Mouse (Mus musculus): ENCODE results near the gene Mmp9. TPM values are rescaled to one million over a fixed set of nuclear protein-coding genes. Genes with fewer than 3 reads are reported as not detected.

The Mmp9 gene
- polyA plus RNA-seq, 1 experiment from 2014 or later = 4.5 TPM

DNA sequence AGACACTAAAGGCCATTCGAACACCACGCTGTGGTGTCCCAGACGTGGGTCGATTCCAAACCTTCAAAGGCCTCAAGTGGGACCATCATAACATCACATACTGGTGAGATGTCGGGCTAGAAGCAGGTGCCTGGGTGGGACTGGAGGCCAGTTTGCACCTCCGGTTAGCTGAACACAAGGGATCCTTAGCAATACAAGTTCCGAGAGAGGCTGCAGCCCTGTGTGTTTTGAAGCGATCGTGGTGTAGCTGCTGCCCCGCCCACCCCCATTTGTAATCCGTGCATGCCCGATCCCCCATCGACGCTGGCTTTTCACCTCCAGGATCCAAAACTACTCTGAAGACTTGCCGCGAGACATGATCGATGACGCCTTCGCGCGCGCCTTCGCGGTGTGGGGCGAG lies 8.4 kb downstream of the Mmp9 start:
- Histone ChIP-seq H3K36me3 (ENCODE audit: insufficient read depth, low read length) (no peaks in the 10 kb centered on the region), H3K9me3 (ENCODE audit: low read length) (no peaks in the 10 kb centered on the region), H3K4me1 (ENCODE audit: insufficient read depth, low read depth, low read length) (no peaks in the 10 kb centered on the region), H3K27ac (ENCODE audit: low read length) (no peak overlapping the region), H3K4me3 (ENCODE audit: low read depth, low read length) (peak overlapping the region; percentile 12; the same call in 1 of the 2 replicates), H3K27me3 (replicated peaks; ENCODE audit: insufficient read depth, low read length) (peaks cover 37% of the 10 kb centered on the region), H3K4me2 (replicated peaks; ENCODE audit: low read depth, low read length) (0 out of 2 replicates have a peak overlapping the region, but pooled peaks have one; percentile 5), H3K9ac (replicated peaks; ENCODE audit: low read depth) (no peak overlapping the region)
- no peak for TF ChIP-seq EP300 (IDR thresholded peaks at IDR 0.05)
- no peak for TF ChIP-seq CTCF (IDR thresholded peaks at IDR 0.05)
- ATAC-seq (no peak), DNase-seq (ENCODE audit: low spot score) (no peak)
- WGBS = 6% methylated on average over 25 of the region's 25 CpGs

DNA sequence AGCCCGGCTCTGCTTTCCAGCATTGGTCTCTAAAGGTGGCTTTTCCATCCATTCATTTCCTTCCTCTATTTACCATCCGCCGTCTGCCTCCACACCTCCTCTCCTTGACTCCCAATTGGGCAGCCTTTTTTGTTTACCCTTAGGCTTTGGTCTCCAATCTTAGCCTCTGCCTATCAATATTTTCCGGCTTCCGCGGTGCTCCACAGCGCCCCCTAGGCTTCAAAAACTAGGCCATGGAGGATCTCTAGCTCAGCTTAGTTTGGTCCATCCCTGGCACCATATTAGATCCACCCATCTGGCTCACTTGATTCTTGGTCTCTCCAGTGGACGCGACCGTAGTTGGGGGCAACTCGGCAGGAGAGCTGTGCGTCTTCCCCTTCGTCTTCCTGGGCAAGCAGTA lies 9.9 kb downstream of the Mmp9 start:
- Histone ChIP-seq H3K36me3 (ENCODE audit: insufficient read depth, low read length) (no peaks in the 10 kb centered on the region), H3K27ac (ENCODE audit: low read length) (no peak overlapping the region), H3K4me3 (ENCODE audit: low read depth, low read length) (no peak overlapping the region), H3K27me3 (replicated peaks; ENCODE audit: insufficient read depth, low read length) (peaks cover 37% of the 10 kb centered on the region), H3K4me2 (replicated peaks; ENCODE audit: low read depth, low read length) (no peak overlapping the region), H3K9me3 (ENCODE audit: low read length) (no peaks in the 10 kb centered on the region), H3K4me1 (ENCODE audit: insufficient read depth, low read depth, low read length) (no peaks in the 10 kb centered on the region), H3K9ac (replicated peaks; ENCODE audit: low read depth) (no peak overlapping the region)
- no peak for DNase-seq (ENCODE audit: low spot score)
- no peak for ATAC-seq
- TF ChIP-seq CTCF (IDR thresholded peaks at IDR 0.05) (peak; percentile 54), EP300 (IDR thresholded peaks at IDR 0.05) (no peak)
- WGBS = 25% methylated on average over 13 of the region's 13 CpGs

DNA sequence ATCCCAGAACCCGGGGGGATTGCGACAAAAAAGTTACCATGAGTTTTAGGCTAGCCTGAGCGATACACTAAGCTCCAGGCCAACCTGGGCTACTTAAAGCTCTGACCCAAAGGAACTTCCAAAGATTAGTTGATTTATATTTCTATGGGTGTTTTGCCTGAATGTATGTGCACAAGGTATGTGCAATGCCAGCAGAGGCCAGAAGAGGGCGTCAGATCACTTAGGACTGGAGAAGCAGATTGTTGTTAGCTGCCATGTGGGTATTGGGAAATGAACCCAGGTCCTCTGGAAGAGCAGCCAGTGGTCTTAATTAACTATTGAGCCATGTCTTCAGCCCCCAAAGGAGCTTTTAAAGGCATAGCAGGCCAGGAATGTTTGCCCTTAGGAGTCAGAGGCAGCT lies 11.2 kb downstream of the Mmp9 start:
- Histone ChIP-seq H3K4me1 (ENCODE audit: insufficient read depth, low read depth, low read length) (no peaks in the 10 kb centered on the region), H3K9ac (replicated peaks; ENCODE audit: low read depth) (no peak overlapping the region), H3K36me3 (ENCODE audit: insufficient read depth, low read length) (no peaks in the 10 kb centered on the region), H3K27me3 (replicated peaks; ENCODE audit: insufficient read depth, low read length) (peaks cover 32% of the 10 kb centered on the region), H3K4me2 (replicated peaks; ENCODE audit: low read depth, low read length) (no peak overlapping the region), H3K4me3 (ENCODE audit: low read depth, low read length) (no peak overlapping the region), H3K27ac (ENCODE audit: low read length) (no peak overlapping the region), H3K9me3 (ENCODE audit: low read length) (no peaks in the 10 kb centered on the region)
- ATAC-seq (no peak), DNase-seq (ENCODE audit: low spot score) (no peak)
- 81% methylated on average over 4 of the region's 4 CpGs for WGBS
- TF ChIP-seq CTCF (IDR thresholded peaks at IDR 0.05) (peak; percentile 49), EP300 (IDR thresholded peaks at IDR 0.05) (no peak)

DNA sequence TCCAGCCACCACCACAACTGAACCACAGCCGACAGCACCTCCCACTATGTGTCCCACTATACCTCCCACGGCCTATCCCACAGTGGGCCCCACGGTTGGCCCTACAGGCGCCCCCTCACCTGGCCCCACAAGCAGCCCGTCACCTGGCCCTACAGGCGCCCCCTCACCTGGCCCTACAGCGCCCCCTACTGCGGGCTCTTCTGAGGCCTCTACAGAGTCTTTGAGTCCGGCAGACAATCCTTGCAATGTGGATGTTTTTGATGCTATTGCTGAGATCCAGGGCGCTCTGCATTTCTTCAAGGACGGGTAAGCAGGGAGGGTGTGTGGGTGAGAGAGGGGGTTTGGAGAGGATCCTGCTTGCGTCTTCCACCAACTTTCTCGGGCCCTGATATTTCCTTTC lies 11.9 kb downstream of the Mmp9 start:
- Histone ChIP-seq H3K4me2 (replicated peaks; ENCODE audit: low read depth, low read length) (no peak overlapping the region), H3K27me3 (replicated peaks; ENCODE audit: insufficient read depth, low read length) (peaks cover 32% of the 10 kb centered on the region), H3K36me3 (ENCODE audit: insufficient read depth, low read length) (no peaks in the 10 kb centered on the region), H3K4me1 (ENCODE audit: insufficient read depth, low read depth, low read length) (no peaks in the 10 kb centered on the region), H3K9ac (replicated peaks; ENCODE audit: low read depth) (no peak overlapping the region), H3K4me3 (ENCODE audit: low read depth, low read length) (no peak overlapping the region), H3K9me3 (ENCODE audit: low read length) (no peaks in the 10 kb centered on the region), H3K27ac (ENCODE audit: low read length) (no peak overlapping the region)
- ATAC-seq = no peak
- peak; percentile 38 for TF ChIP-seq CTCF (IDR thresholded peaks at IDR 0.05)
- no peak for TF ChIP-seq EP300 (IDR thresholded peaks at IDR 0.05)
- DNase-seq (ENCODE audit: low spot score) = no peak
- 30% methylated on average over 13 of the region's 13 CpGs for WGBS

DNA sequence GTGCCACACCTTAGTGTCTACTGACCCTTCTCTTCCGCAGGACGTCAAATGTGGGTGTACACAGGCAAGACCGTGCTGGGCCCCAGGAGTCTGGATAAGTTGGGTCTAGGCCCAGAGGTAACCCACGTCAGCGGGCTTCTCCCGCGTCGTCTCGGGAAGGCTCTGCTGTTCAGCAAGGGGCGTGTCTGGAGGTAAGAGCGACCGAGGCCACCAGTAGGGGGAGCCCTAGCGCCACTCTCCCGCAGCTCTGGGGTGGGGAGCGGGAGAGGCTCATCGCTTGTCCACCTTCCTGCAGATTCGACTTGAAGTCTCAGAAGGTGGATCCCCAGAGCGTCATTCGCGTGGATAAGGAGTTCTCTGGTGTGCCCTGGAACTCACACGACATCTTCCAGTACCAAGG lies 12.6 kb downstream of the Mmp9 start:
- Histone ChIP-seq H3K4me2 (replicated peaks; ENCODE audit: low read depth, low read length) (0 out of 2 replicates have a peak overlapping the region, but pooled peaks have one; percentile 12), H3K9ac (replicated peaks; ENCODE audit: low read depth) (no peak overlapping the region), H3K4me3 (ENCODE audit: low read depth, low read length) (no peak overlapping the region), H3K27ac (ENCODE audit: low read length) (no peak overlapping the region), H3K9me3 (ENCODE audit: low read length) (no peaks in the 10 kb centered on the region), H3K36me3 (ENCODE audit: insufficient read depth, low read length) (no peaks in the 10 kb centered on the region), H3K27me3 (replicated peaks; ENCODE audit: insufficient read depth, low read length) (peaks cover 31% of the 10 kb centered on the region), H3K4me1 (ENCODE audit: insufficient read depth, low read depth, low read length) (no peaks in the 10 kb centered on the region)
- 3% methylated on average over 21 of the region's 21 CpGs for WGBS
- ATAC-seq = peak; percentile 87
- DNase-seq (ENCODE audit: low spot score) = peak; percentile 89
- TF ChIP-seq CTCF (IDR thresholded peaks at IDR 0.05) = peak; percentile 96
- no peak for TF ChIP-seq EP300 (IDR thresholded peaks at IDR 0.05)

DNA sequence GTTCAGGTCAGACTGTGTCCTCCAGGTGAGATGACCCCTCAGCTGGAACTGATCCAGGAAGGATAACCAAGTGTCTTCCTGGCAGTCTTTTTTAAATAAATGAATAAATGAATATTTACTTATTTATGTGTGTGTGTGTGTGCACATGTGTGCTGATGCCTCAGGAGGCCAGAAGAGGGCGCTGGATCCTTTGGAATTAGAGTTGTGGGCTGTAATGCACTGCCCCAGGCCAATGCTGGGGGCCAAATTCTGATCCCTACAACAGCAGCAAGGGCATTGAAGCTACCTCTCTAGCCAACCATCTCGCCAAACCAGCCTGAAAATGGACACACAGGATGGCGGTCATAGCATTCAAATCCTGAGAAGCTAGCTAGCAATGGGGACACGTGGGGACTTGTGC lies 15.1 kb downstream of the Mmp9 start:
- no peak for DNase-seq (ENCODE audit: low spot score)
- WGBS = 63% methylated on average over 4 of the region's 4 CpGs
- ATAC-seq = no peak
- H3K27me3 ChIP-seq (replicated peaks; ENCODE audit: insufficient read depth, low read length) = peaks cover 7% of the 10 kb centered on the region; the same call in 1 of the 2 replicates
- no peak overlapping the region for H3K4me2 ChIP-seq (replicated peaks; ENCODE audit: low read depth, low read length)
- no peaks in the 10 kb centered on the region for H3K9me3 ChIP-seq (ENCODE audit: low read length)
- no peaks in the 10 kb centered on the region for H3K36me3 ChIP-seq (ENCODE audit: insufficient read depth, low read length)
- no peak overlapping the region for H3K4me3 ChIP-seq (ENCODE audit: low read depth, low read length)
- H3K4me1 ChIP-seq (ENCODE audit: insufficient read depth, low read depth, low read length) = no peaks in the 10 kb centered on the region
- no peak overlapping the region for H3K27ac ChIP-seq (ENCODE audit: low read length)
- H3K9ac ChIP-seq (replicated peaks; ENCODE audit: low read depth) = no peak overlapping the region
- TF ChIP-seq CTCF (IDR thresholded peaks at IDR 0.05) = no peak
- TF ChIP-seq EP300 (IDR thresholded peaks at IDR 0.05) = no peak

DNA sequence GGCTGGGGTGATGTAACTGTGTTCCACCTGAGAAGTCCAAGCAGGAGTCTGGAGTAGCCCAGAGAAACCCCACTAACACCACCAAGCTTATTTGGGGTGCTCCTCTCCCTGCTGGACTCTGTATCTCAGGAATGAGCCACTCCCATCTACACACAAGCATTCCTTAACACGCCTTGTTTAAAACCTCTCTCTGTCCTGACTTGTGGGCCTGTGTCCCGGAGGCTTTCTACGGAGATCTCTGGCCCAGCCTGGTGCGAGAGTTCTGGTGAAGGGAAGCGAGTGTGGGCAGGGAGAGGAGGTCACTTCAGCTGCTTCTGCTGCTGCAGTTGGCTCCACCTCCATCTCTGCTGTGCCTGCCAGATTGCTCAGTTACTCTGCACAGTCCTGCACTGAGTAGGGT lies 15.6 kb downstream of the Mmp9 start:
- no peaks in the 10 kb centered on the region for H3K9me3 ChIP-seq (ENCODE audit: low read length)
- DNase-seq (ENCODE audit: low spot score) = no peak
- no peak overlapping the region for H3K9ac ChIP-seq (replicated peaks; ENCODE audit: low read depth)
- H3K27ac ChIP-seq (ENCODE audit: low read length) = no peak overlapping the region
- no peak overlapping the region for H3K4me3 ChIP-seq (ENCODE audit: low read depth, low read length)
- no peaks in the 10 kb centered on the region for H3K4me1 ChIP-seq (ENCODE audit: insufficient read depth, low read depth, low read length)
- WGBS = 14% methylated on average over 5 of the region's 5 CpGs
- peaks cover 3% of the 10 kb centered on the region; the same call in 1 of the 2 replicates for H3K27me3 ChIP-seq (replicated peaks; ENCODE audit: insufficient read depth, low read length)
- TF ChIP-seq CTCF (IDR thresholded peaks at IDR 0.05) (no peak), EP300 (IDR thresholded peaks at IDR 0.05) (no peak)
- H3K4me2 ChIP-seq (replicated peaks; ENCODE audit: low read depth, low read length) = no peak overlapping the region
- no peaks in the 10 kb centered on the region for H3K36me3 ChIP-seq (ENCODE audit: insufficient read depth, low read length)
- no peak for ATAC-seq
